8 mouse cellular contexts compared by ENCODE assay signal in the genomic region with DNA sequence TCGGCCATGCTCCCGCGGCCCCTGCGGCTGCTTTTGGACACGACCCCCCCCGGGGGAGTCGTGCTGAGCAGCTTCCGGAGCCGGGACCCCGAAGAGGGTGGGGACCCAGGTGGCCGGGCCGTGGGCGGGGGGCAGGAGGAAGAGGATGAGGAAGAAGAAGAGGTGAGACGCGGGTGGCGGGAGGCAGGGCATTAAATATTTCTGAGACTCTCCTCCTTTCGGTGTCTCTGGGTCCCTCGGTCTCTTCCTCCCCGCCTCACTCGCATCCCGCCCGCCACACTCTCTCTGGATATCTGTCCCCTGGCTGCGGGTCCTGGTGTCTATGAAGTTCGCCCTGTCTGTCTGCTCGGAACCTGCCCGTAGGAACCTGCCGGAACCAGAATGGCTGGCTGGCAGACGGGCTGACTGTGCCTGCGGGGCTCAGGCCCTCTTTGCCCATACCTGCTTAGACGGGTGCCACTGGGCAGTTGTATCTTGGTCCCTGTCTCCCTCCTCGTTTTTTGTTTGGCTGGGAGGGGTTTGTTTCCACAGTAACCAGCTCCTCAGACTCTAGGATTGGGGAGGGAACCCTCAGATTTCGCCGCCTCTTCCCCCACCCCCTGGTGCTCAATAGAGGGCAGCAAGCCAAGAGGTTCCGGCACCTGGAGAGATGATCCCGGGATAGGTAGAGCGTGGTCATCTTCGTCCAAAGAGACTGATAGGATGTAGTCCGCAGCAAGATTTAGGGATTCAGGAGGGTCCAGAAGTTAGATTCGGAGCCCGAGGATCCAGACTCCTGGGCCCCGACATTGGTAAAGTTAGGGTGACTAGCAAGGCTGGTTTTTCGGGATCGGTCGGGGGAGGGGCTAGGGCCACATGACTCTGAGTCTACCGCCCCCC. TPM values are rescaled to one million over a fixed set of nuclear protein-coding genes. Genes with fewer than 3 reads are reported as not detected.
DNase-seq lines count a peak whose midpoint lies in the region; ATAC-seq and TF ChIP-seq lines count a peak whose summit lies in the region.

No protein-coding gene starts in this region.

- peaks cover 2% of the 10 kb centered on the region; the same call in 1 of the 2 replicates for H3K27me3 ChIP-seq in erythroblast, embryonic 14.5 days (ENCODE audit: control insufficient read depth)
- H3K27me3 ChIP-seq in forebrain, embryonic 15.5 days: no peaks in the 10 kb centered on the region
- no peaks in the 10 kb centered on the region for H3K27me3 ChIP-seq in hindbrain, embryonic 16.5 days (replicated peaks; ENCODE audit: control insufficient read depth, insufficient read depth, low read length)
- no peaks in the 10 kb centered on the region for H3K27me3 ChIP-seq in splenic B cell, adult 2 months (ENCODE audit: control insufficient read depth, insufficient read depth, low read length, poor library complexity, severe bottlenecking)

- H3K4me2 ChIP-seq in forebrain, embryonic 15.5 days (replicated peaks): peak overlapping the region; percentile 99
- H3K4me2 ChIP-seq in hindbrain, embryonic 16.5 days (ENCODE audit: low read length): peak overlapping the region; percentile 92

- DNase-seq in brain, embryonic 14.5 days (ENCODE audit: low read depth): peak; percentile 39
- DNase-seq in left cerebral cortex, postnatal 36 days (ENCODE audit: low spot score in 2 of 2): peak; percentile 71 to 73
- peak; percentile 69 for DNase-seq in splenic B cell, adult 2 months (ENCODE audit: low read depth, low spot score)

- ATAC-seq in erythroblast, adult 5-6 weeks (replicated peaks; ENCODE audit: low FRiP score, poor library complexity, severe bottlenecking): no peak
- ATAC-seq in forebrain, embryonic 15.5 days (replicated peaks): peak; percentile 7; the same call in 1 of the 2 replicates
- ATAC-seq in hindbrain, embryonic 16.5 days: peak; percentile 5; the same call in 1 of the 2 replicates
- ATAC-seq in megakaryocyte-erythroid progenitor cell, adult 5-6 weeks (replicated peaks; ENCODE audit: low FRiP score, low TSS enrichment, poor library complexity, severe bottlenecking): peak; percentile 31; the same call in 1 of the 2 replicates

- peaks cover 54% of the 10 kb centered on the region for H3K36me3 ChIP-seq in erythroblast, embryonic 14.5 days (ENCODE audit: control insufficient read depth)
- peaks cover 4% of the 10 kb centered on the region for H3K36me3 ChIP-seq in forebrain, embryonic 15.5 days
- H3K36me3 ChIP-seq in hindbrain, embryonic 16.5 days (ENCODE audit: control insufficient read depth, insufficient read depth, low read length): peaks cover 12% of the 10 kb centered on the region
- peaks cover 15% of the 10 kb centered on the region for H3K36me3 ChIP-seq in splenic B cell, adult 2 months (ENCODE audit: control insufficient read depth, insufficient read depth, low read length, poor library complexity, severe bottlenecking)

- H3K4me3 ChIP-seq in erythroblast, embryonic 14.5 days (replicated peaks): peak overlapping the region; percentile 95
- peak overlapping the region; percentile 82 for H3K4me3 ChIP-seq in forebrain, embryonic 15.5 days
- H3K4me3 ChIP-seq in hindbrain, embryonic 16.5 days (ENCODE audit: low read length): peak overlapping the region; percentile 73

- H3K27ac ChIP-seq in forebrain, embryonic 15.5 days (replicated peaks): peak overlapping the region; percentile 96
- H3K27ac ChIP-seq in hindbrain, embryonic 16.5 days (ENCODE audit: low read depth, low read length): peak overlapping the region; percentile 90

- peak overlapping the region; percentile 88 for H3K9ac ChIP-seq in forebrain, embryonic 15.5 days (replicated peaks)
- H3K9ac ChIP-seq in hindbrain, embryonic 16.5 days (ENCODE audit: low read depth, low read length): peak overlapping the region; percentile 86

- WGBS in forebrain, embryonic 15.5 days: under 1% methylated on average over 45 of the region's 45 CpGs
- under 1% methylated on average over 44 of the region's 45 CpGs for WGBS in hindbrain, embryonic 16.5 days

- peaks cover 11% of the 10 kb centered on the region for H3K9me3 ChIP-seq in erythroblast, embryonic 14.5 days (ENCODE audit: control insufficient read depth, low read length)
- H3K9me3 ChIP-seq in forebrain, embryonic 15.5 days: no peaks in the 10 kb centered on the region
- no peaks in the 10 kb centered on the region for H3K9me3 ChIP-seq in hindbrain, embryonic 16.5 days (ENCODE audit: control insufficient read depth, low read length)

- no peak for TF ChIP-seq POLR2A in brain, embryonic 14.5 days (IDR thresholded peaks at IDR 0.05; ENCODE audit: borderline replicate concordance, extremely low read depth, insufficient read depth, insufficient read length, poor library complexity, severe bottlenecking)

- intact Hi-C loops in left cerebral cortex, postnatal 36 days (cut with DNase I): loop anchor here (10.0 kb wide), 1 partner anchor 914 kb away; no protein-coding TSS in a partner anchor

- H3K4me1 ChIP-seq in erythroblast, embryonic 14.5 days (ENCODE audit: control insufficient read depth): peaks cover 70% of the 10 kb centered on the region
- H3K4me1 ChIP-seq in forebrain, embryonic 15.5 days: peaks cover 26% of the 10 kb centered on the region
- H3K4me1 ChIP-seq in hindbrain, embryonic 16.5 days (ENCODE audit: control insufficient read depth, insufficient read depth, low read depth, low read length): peaks cover 12% of the 10 kb centered on the region

- TF ChIP-seq CTCF in brain, embryonic 14.5 days (IDR thresholded peaks at IDR 0.05; ENCODE audit: borderline replicate concordance, extremely low read depth, insufficient read depth, insufficient read length): no peak

RNA-seq across cellular contexts. Expression of a gene that starts 1.2 kb away (rescaled TPM):
- 3.1 and 3.5 TPM in 2 replicates for polyA plus RNA-seq in erythroblast, embryonic 14.5 days (2012)
- total RNA-seq in erythroblast, adult 5-6 weeks (2015; ENCODE audit: low replicate concordance): 5.2 and 6.1 TPM in 2 replicates
- total RNA-seq in erythroblast, adult 5-6 weeks (2017; ENCODE audit: low replicate concordance): 5.6 and 9.7 TPM in 2 replicates
- polyA plus RNA-seq in brain, embryonic 14.5 days (2012; rRNA removed): 184 and 285 TPM in 2 replicates
- polyA plus RNA-seq in forebrain, embryonic 15.5 days (2015; fragmentation: Nextera tagmentation; extraction: Ambion mirVana): 46.6 and 47.2 TPM in 2 replicates
- polyA plus RNA-seq in hindbrain, embryonic 16.5 days (2015; fragmentation: Nextera tagmentation; extraction: Ambion mirVana): 52.7 and 58.8 TPM in 2 replicates
- total RNA-seq in left cerebral cortex, postnatal 36 days (2021): 10 to 100 TPM; 46.9 to 71.0 TPM
- 42.6 and 49.0 TPM in 2 replicates for total RNA-seq in megakaryocyte-erythroid progenitor cell, adult 5-6 weeks (2014; fragmentation: Nextera tagmentation)
- 10.4 and 14.0 TPM in 2 replicates for total RNA-seq in megakaryocyte-erythroid progenitor cell, adult 5-6 weeks (2017)

RNA-seq across cellular contexts. Expression of a gene that starts 9.6 kb away (rescaled TPM):
- polyA plus RNA-seq in erythroblast, embryonic 14.5 days (2012): 48.7 and 66.5 TPM in 2 replicates
- 15.9 and 38.0 TPM in 2 replicates for total RNA-seq in erythroblast, adult 5-6 weeks (2015; ENCODE audit: low replicate concordance)
- 22.9 TPM in 2 replicates for total RNA-seq in erythroblast, adult 5-6 weeks (2017; ENCODE audit: low replicate concordance)
- 85.7 and 97.5 TPM in 2 replicates for polyA plus RNA-seq in brain, embryonic 14.5 days (2012; rRNA removed)
- 198 and 212 TPM in 2 replicates for polyA plus RNA-seq in forebrain, embryonic 15.5 days (2015; fragmentation: Nextera tagmentation; extraction: Ambion mirVana)
- 183 and 189 TPM in 2 replicates for polyA plus RNA-seq in hindbrain, embryonic 16.5 days (2015; fragmentation: Nextera tagmentation; extraction: Ambion mirVana)
- total RNA-seq in left cerebral cortex, postnatal 36 days (2021): 10 to 100 TPM; 96.1 to 98.3 TPM
- 192 and 240 TPM in 2 replicates for total RNA-seq in megakaryocyte-erythroid progenitor cell, adult 5-6 weeks (2014; fragmentation: Nextera tagmentation)
- total RNA-seq in megakaryocyte-erythroid progenitor cell, adult 5-6 weeks (2017): 209 and 235 TPM in 2 replicates

RNA-seq across cellular contexts. Expression of a gene that starts 9.9 kb away (rescaled TPM):
- 6.0 and 6.7 TPM in 2 replicates for polyA plus RNA-seq in erythroblast, embryonic 14.5 days (2012)
- total RNA-seq in erythroblast, adult 5-6 weeks (2015; ENCODE audit: low replicate concordance): 4.0 and 15.9 TPM in 2 replicates
- 7.5 and 8.5 TPM in 2 replicates for total RNA-seq in erythroblast, adult 5-6 weeks (2017; ENCODE audit: low replicate concordance)
- 22.8 and 29.3 TPM in 2 replicates for polyA plus RNA-seq in brain, embryonic 14.5 days (2012; rRNA removed)
- 31.0 and 33.4 TPM in 2 replicates for polyA plus RNA-seq in forebrain, embryonic 15.5 days (2015; fragmentation: Nextera tagmentation; extraction: Ambion mirVana)
- 20.7 and 23.5 TPM in 2 replicates for polyA plus RNA-seq in hindbrain, embryonic 16.5 days (2015; fragmentation: Nextera tagmentation; extraction: Ambion mirVana)
- total RNA-seq in left cerebral cortex, postnatal 36 days (2021): 10 to 100 TPM; 12.6 to 15.0 TPM
- total RNA-seq in megakaryocyte-erythroid progenitor cell, adult 5-6 weeks (2014; fragmentation: Nextera tagmentation): 75.2 and 76.4 TPM in 2 replicates
- total RNA-seq in megakaryocyte-erythroid progenitor cell, adult 5-6 weeks (2017): 78.8 and 105 TPM in 2 replicates

RNA-seq across cellular contexts. Expression of a gene that starts 14.8 kb away (rescaled TPM):
- polyA plus RNA-seq in erythroblast, embryonic 14.5 days (2012): 5.6 and 5.7 TPM in 2 replicates
- total RNA-seq in erythroblast, adult 5-6 weeks (2015; ENCODE audit: low replicate concordance): 4.0 and 7.9 TPM in 2 replicates
- 8.8 and 10.3 TPM in 2 replicates for total RNA-seq in erythroblast, adult 5-6 weeks (2017; ENCODE audit: low replicate concordance)
- polyA plus RNA-seq in brain, embryonic 14.5 days (2012; rRNA removed): 35.8 and 43.6 TPM in 2 replicates
- 18.7 and 19.5 TPM in 2 replicates for polyA plus RNA-seq in forebrain, embryonic 15.5 days (2015; fragmentation: Nextera tagmentation; extraction: Ambion mirVana)
- polyA plus RNA-seq in hindbrain, embryonic 16.5 days (2015; fragmentation: Nextera tagmentation; extraction: Ambion mirVana): 16.2 and 17.2 TPM in 2 replicates
- total RNA-seq in left cerebral cortex, postnatal 36 days (2021): 10 to 100 TPM; 29.4 to 40.1 TPM
- total RNA-seq in megakaryocyte-erythroid progenitor cell, adult 5-6 weeks (2014; fragmentation: Nextera tagmentation): 18.0 and 18.4 TPM in 2 replicates
- 14.9 and 18.6 TPM in 2 replicates for total RNA-seq in megakaryocyte-erythroid progenitor cell, adult 5-6 weeks (2017)

RNA-seq across cellular contexts. Expression of a gene that starts 14.8 kb away (rescaled TPM):
- 14.7 and 21.8 TPM in 2 replicates for polyA plus RNA-seq in erythroblast, embryonic 14.5 days (2012)
- total RNA-seq in erythroblast, adult 5-6 weeks (2015; ENCODE audit: low replicate concordance): 30.7 and 30.9 TPM in 2 replicates
- total RNA-seq in erythroblast, adult 5-6 weeks (2017; ENCODE audit: low replicate concordance): 34.3 and 39.6 TPM in 2 replicates
- 17.4 and 22.8 TPM in 2 replicates for polyA plus RNA-seq in brain, embryonic 14.5 days (2012; rRNA removed)
- 18.2 and 18.4 TPM in 2 replicates for polyA plus RNA-seq in forebrain, embryonic 15.5 days (2015; fragmentation: Nextera tagmentation; extraction: Ambion mirVana)
- polyA plus RNA-seq in hindbrain, embryonic 16.5 days (2015; fragmentation: Nextera tagmentation; extraction: Ambion mirVana): 29.2 and 32.6 TPM in 2 replicates
- total RNA-seq in left cerebral cortex, postnatal 36 days (2021): 10 to 100 TPM; 35.0 to 38.3 TPM
- 47.9 and 65.3 TPM in 2 replicates for total RNA-seq in megakaryocyte-erythroid progenitor cell, adult 5-6 weeks (2014; fragmentation: Nextera tagmentation)
- total RNA-seq in megakaryocyte-erythroid progenitor cell, adult 5-6 weeks (2017): 35.6 and 42.1 TPM in 2 replicates

Comparison
In these comparisons a context has a peak if more than half of its experiments do, and no peak if none do; other contexts are left out.
1. RNA of a gene that starts 1.2 kb away (polyA plus RNA-seq): 184 to 285 TPM in brain, embryonic 14.5 days, 52.7 to 58.8 TPM in hindbrain, embryonic 16.5 days and 46.6 to 47.2 TPM in forebrain, embryonic 15.5 days; 3.1 to 3.5 TPM in erythroblast, embryonic 14.5 days; every median in the first group is over 10 times any median in the second.
2. Peak in every context shown above with its lines, with median percentiles within 50 percentile points of each other: H3K4me3 ChIP-seq and DNase-seq.